Mouse (Mus musculus) 416B (cell line): ENCODE measurements around the gene Mgat5.
A peak's percentile ranks its signal among the peaks of the same experiment; 100 is the strongest.

Experiments used
- DNase-seq: peaks from one replicate; pipeline ENCODE4 v3.0.0; 2011; ENCODE audit warnings: low read depth

The Mgat5 gene

DNA sequence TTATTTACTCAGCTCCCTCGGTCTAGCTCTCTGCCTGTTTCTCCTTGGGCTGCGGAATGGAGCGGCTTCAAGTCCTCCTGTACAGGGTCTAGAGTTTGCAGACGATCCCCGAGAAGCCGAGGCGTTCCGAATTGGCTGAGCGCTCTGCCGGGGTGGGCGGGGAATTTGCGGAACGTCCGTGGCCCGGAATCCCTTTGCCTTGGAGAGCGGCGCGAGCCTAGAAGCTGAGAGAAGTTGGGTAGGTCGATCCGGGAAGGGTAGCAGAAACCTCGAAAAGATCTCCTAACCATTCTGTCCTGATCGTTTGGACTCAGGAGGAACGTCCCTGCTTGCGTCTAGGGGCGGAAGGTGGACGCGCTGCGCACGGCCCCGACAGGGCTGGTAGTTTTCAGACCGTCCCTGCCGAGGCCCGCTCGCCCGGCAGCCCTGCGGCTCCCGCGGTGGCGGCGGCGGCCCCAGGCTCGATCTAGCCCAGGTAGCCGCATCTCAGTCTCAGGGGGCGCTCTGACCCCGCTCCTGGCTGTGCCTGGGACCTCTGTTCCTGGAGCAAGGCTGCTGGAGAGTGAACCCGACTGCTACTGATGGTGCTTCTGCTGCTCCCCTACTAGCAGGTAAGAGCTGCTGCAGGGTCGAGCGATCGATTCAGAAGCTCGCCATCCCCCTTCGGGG, at the start of gene Mgat5:
Gene Mgat5, plus strand, starts transcription at position 199 of the 669 bp plus-strand sequence.
- peak; percentile 93 for DNase-seq

DNA sequence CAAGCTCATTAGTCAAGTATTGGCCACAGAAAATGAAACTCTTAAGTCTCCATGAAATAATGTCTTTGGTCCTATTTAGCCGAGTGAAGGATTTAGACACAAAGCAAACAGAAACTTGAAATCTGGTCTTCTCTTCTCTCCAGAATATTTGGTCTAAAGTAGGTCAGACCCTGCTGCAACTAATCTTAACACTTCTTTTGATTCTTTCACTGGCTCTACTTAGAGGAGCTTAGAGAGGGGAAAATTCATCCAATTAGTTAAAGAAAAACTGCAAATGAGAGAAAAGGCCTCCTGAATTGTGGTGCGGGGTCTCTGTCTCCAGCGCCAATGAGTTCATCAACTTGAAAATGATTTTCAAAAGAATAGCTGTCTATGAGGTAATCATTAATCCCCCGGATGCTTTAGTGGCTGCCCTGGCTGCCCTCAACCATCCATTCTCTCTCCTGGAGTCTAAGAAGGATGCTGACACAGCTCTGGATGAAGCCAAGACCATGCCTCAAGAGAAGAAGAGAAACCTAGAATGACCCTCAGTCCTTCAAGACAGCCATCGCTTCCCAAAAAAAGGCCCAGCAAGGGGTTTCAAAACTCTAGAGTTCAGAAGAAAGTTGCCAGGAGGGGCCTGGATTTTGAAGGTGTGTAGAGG, 44.6 kb upstream of the Mgat5 start:
- DNase-seq, result no peak

DNA sequence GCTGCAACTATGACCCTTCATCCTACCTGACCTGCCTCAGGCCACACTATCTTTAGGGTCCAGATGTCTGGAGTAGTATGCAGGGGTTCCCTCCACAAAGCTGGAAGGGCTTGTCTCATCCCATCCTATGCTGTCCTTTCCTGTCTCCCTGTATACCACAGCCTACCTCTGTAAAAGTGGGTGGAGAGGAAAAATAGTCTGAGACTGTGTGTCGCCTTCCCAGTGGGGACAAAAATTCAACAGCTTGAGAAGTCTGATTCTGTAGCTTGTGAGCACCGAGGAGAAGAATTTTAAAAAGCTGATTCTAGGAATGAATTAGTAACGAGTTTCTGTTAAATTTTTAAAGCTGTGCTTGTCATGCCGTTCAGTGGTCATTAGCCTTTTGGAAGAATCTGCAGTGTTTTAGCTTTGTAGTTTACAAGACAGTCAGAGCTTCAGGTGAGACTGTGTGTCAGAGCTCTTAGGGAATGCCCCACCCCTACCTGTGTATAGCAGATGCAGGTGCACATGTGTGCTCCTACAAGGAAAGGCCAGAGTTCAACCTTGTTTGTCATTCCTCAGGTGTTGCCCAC, 40.1 kb upstream of the Mgat5 start:
- DNase-seq, result no peak

DNA sequence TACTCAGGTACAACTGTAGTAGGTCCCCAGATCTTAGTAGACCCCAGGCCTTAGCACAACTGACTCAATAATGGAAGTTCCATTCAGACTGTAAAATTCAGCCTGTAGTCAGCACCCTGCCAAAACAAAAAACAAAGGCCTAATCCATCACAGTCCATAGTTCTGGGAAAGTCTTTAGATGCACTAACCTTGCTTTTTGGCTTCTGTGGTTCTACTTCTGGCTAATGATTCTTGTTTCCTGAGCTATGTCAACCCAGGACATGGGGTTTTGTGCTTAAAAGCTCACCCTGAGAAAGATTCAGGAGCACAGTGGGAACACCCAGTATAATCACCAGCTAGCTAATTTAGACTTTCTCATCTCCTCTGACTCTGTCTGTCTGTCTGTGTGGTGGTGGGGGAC, 38.3 kb upstream of the Mgat5 start:
- DNase-seq, result no peak

DNA sequence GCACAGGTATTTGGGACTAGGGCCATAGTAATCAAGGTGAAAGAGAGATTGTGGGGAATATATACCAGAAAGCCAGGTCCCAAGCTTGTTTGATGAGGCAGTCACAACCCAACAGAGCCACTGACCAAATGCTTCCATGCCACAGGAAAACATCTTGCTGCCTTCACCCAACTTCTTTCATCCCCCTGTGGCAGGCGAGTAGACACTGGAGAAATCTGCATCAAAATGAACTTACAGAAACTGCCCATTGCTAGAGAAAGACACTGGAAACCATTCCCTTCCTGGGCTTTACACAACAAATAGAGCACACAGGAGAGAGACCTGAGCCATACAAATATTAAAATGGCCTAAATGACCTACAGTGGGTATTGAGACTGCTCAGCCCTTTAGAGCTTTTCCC, 37.2 kb upstream of the Mgat5 start:
- DNase-seq, result no peak

DNA sequence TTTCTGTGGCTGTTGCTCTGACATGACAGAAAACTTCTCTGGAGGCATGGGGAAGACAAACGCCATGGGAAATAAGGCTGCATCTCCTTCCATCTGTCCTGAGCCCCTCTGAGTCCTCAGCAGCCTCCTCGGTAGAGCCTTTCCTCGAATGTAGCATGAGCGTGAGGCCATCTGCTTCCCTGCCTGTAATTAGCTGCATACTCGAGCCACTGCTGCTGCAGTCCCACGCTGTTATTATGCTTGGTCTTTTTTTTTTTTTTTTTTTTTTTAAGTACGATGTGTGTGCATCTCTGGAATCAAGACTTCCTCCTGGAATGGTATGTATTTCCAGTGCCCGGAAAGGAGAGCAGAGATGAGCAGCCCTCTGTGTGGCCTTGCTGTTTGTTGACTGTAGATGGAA, 36.6 kb upstream of the Mgat5 start:
- DNase-seq, result no peak

DNA sequence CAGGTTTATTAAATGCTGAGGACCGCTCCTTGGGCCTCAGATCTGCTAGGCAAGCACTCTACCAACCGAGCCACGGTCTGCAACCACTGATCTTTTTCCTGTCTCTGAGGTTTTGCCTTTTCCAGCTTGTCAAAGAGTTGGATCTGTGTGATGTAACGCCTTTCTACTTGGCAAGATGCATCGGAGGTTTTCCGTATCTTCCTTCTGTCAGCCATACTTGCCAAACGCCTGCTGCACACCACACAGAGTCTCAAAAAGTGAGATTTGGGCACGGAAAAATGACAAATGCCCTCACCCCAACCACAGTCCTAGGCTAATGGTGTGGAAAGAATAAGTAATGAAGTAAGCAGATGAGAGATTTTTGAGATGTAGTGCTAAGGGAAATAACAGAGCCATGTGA, 35.3 kb upstream of the Mgat5 start:
- DNase-seq, result no peak

DNA sequence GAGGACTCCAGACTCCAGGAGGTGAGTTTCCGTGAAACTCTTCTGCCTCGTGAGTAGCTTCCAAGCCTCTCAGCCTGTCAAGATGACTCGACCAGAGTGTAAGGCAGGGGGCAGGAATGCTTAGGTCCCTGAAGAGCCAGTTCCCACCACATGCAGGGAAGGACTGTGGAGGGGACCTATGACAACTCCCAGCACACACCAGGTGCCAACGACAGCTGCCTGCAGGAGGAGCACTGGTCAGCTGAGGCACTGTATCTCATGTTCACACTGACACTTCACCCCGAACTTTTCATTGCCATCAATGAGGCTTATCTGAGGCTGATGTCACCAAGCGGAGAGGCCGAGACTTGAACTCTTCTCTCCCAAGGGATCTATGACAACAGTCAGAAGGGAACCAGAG, 33.5 kb upstream of the Mgat5 start:
- DNase-seq, result no peak

DNA sequence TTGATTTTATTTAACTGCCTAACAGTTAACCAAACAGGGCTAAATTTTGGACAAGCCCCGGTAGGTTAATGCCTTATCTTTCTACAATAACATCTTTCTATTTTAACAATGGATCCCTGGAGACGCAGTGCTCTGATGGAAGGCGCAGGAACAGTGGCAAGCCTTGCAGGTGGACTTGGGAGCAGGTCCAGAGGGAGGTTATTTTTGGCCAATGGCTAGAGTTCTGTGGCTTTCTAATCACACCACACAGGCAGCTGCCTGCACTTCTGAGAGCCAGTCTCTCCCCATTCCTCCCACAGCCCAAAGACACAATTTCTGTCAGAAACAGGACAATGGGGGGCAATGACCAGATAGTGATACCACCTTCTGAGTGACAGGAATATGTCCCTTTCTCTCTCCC, 31.4 kb upstream of the Mgat5 start:
- DNase-seq, result no peak

DNA sequence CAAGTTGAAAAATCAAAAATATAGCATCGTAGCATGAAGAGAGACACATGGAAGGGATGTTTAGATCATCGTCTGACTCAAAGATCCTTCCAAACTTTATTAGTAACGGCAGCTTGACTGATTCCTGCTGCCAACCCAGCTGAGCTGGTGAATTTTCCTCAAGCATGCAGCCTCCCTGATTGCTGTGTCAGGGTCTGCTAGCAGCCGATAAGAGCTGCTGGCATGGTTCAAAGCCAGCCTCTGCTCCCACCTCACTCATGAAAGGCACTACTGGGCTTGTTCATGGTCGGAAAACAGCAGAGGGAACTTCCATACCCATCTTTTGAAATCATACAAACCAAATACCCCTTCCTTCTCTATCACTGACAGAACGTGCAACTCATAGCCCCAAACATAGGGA, 12.4 kb upstream of the Mgat5 start:
- DNase-seq, result no peak

DNA sequence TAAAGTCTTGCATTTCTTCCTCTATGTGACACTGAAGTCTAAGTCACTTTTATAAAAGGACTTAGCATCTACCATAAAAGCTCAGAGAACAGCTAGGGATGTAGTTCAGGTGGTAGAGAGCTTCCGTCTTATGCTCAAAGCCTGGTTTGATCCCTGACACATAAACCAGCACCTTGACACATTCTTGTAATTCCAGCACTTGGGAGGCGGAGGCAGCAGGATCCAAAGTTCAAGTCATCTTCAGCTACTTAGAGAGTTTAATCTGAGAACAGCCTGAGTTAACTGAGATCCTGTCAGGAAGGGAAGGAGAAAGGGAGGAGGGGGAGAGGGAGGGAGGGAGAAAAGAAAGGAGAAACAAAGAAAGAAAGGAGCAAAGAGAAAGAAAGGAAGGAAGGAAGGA, 5.6 kb upstream of the Mgat5 start:
- DNase-seq, result no peak

DNA sequence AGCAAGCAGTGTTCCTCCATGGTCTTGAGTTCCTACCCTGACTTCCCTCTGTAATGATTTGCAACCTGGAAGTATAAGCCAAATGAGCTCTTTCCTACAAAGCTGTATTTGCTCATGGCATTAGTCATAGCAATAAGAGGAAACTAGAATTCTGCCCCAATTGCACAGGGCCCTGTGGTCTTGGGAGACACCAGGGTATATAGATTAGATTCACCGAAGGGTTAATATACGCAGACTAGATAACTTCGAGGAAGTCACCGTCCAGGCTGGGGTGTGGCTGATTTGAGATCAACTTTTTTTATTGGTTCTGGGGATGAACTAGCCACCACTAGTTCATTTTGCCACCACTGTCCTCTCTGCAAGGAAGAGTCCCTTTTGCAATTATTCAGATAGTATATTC, 2.5 kb upstream of the Mgat5 start:
- DNase-seq, result peak; percentile 56

DNA sequence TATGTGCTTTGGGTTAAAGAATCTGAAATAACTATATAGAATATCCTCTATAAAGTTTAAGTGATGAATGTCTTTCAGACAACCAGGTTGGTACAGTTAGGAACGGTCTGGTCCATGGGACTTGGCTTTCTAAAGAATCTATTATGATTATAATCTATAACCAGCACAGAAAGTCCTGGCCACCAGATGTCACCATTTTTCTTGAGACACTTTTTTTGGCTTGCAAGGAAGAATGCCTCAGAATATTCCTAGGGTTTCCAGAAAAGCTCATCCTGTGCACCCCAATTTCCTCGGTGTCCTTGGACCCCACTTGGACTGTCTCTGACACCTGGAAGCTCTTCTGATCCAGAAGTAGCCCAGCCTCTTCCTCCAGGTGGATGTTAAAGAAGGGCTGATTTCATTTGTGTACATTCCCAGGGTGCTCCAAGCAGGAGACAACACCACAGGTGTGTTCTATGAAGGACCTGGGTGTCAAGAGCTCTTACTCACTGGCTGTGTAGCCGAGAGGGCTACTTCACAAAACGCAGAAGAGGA, 1.5 kb upstream of the Mgat5 start:
- DNase-seq, result peak; percentile 70

DNA sequence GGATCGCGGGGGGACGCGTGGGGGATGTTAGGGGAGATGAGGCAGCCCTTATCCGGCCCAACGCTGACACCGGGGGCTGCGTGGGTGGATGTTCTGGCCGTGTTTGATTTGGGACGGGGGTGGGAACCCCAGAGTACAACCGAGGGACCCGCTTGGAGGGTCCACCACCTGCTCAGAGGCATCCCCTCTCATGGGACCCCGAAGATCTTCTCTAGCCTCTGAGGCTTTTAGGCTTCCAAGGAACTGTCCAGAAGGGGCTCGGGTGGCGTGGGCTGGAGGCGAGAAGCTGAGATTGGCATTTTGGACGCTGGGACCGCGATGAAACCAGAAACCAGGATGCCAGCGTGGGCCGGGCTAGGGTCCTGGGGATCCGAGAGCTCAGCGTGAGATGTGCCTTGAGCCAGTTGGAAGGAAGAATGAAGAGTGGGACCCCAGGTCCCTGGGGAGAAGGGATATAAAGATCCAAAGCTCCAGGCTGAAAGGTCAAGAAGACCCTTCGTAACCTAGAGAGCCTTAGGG, 745 bp downstream of the Mgat5 start:
- DNase-seq, result no peak

DNA sequence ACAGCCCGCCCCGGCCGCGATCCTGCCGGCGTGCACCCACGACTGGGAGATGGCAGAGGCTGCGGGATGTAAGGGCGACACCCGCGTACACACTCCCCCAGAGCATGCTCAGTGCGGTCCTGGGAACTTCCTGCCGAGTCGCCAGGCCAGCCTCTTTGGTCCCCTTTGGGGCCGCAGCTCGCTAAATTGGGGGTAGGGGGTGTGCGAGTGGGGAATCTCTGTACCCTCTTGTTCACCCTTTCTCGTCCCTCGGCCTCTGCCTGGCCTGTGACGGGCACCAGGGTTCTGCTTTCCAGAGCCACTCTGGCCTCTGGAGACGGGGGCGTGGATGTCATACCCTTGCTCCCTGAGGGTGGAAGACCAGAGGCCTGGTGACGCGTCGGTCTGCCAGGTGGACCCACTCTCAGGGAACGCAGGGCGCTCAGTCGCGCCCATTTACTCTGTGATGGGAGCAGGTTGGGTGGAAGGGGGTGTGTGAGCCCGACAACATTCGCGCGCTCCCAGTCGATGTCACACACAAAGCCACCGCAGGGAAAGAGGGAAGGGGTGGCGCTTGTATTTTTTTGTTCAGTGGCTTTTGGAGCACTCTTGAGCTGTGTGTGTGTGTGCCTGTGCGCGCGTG, 1.3 kb downstream of the Mgat5 start:
- DNase-seq, result peak; percentile 62

DNA sequence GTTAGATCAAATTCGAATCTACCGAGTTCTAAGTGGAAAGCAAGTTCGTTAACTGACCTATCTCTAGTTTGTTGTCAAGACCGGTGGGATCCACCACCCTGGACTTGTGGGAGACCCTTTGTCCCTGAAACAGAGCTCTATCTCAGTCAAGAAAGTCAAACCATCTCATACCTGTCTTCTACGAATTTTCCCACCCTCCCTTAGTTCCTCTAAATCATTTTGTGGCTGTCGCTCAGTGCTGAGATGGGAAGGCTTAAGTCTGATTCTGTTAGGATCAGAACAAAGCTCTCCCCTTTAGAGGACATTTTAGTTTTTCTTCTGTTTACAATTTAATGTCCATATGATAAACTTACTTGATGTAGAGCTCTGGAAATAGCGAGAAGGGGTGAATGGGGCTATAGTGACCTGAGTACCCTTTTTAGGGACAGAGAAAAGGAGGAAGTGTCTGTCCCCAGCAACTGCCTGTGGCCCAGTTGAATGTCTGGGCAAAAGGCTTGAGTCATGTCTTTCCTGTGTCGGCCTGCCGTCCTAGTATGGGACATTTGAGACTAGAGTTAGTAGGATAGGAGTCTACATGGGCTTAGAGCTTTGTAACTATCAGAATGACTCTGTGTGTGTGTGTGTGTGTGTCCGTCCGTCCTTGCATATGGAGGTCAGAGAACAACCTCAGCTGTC, 2.2 kb downstream of the Mgat5 start:
- peak; percentile 84 for DNase-seq

DNA sequence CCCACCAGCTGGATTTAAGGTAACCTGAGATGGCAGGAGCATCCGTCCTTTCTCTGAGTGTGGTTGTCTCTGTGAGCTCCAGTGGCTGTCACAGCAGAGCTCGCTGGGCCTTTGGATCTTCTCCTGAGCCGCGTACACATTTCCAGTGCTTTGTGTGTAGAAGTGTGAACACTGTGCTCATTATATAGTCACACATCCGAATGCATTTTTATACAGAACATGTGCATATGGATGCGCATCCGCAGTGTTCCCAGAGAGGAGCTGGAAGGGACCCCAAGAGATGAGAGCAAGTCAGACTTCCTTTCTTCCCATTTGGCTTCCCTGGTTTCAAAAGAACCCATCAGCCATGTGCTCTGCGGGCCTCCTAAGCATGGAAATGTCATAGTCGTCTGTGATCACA, 3.4 kb downstream of the Mgat5 start:
- no peak for DNase-seq

DNA sequence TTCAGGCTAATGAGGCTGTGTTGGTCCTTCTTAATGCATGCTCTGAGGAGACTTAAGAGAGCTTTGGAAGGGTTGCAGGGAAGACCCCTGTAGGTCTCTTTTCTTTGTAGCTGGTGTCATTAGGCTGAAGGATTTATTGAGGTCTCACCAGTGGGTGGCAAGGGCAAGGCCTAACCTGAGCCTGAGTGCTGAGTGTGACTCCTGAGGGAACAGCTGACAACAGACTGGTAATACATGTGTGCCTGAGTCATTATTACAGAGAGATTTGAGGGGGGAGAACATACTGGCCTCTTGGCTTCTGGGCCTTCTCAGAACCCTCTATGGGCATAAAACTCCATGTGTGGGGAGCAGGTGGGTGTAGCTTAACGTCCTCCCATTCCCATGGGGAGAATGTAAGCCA, 8.0 kb downstream of the Mgat5 start:
- no peak for DNase-seq

DNA sequence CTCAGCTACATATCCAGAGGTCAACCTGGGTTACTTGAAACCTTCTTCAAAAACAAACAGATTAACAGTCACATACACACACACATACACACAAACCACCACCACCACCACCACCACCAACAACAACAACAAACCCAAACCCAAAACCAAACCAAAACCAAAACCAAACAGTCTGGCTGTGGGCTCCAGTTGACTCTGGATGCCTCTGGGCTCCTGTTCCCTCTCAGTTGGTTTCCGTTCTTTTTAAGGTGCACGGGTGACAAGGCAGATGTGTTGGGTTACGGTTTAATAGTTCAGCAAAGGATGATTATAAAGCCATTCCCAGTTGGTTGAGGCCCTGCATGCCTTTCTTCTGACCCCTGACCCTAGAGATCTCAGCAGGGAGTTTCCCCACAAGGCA, 8.6 kb downstream of the Mgat5 start:
- no peak for DNase-seq

DNA sequence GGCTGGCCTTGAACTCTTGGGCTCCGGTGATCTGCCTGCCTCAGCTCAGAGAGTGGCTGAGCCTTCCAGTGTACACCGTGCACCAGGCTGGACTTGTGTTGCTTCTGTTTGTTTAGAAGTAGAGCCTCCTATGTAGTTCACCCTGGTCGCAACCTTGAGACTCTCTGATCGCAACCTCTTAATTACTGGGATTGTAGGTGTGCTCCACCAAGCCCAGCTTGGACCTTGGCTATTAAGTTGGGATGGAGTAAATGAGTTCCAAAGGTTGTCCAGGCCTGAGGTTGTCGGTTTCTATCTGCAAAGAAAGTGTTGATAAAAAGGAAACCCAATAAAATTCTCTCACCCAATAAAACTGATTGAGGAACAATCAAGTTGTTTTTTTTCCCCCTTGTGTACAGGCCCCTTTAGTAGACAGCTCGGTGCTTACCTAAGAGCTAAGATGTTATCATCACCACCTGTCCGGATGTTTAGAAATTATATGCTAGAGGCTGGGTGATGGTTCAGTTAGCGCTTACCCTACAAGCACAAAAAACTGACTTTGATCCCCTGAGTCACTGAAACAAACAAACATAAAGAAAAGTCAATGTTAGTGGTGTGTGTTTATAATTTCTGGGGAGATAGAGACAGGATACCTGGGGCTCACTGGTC, 9.9 kb downstream of the Mgat5 start:
- no peak for DNase-seq

DNA sequence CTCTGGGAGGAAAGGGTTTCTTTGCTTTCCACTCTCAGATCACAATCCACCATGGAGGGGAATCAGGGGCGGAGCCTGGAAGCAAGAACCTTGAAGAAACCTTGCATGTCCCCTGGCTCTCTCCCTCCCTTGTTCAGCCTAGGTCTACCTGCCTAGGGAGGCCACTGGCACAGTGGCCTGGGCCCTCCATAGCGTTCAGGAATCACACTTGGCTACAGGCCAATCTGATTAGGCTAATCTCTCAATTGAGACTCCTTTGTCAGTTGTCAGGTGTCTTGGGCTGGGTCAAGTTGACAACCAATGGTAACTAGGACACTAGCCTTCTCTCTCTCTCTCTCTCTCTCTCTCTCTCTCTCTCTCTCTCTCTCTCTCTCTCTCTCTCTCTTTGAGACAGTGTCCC, 12.2 kb downstream of the Mgat5 start:
- peak; percentile 41 for DNase-seq

DNA sequence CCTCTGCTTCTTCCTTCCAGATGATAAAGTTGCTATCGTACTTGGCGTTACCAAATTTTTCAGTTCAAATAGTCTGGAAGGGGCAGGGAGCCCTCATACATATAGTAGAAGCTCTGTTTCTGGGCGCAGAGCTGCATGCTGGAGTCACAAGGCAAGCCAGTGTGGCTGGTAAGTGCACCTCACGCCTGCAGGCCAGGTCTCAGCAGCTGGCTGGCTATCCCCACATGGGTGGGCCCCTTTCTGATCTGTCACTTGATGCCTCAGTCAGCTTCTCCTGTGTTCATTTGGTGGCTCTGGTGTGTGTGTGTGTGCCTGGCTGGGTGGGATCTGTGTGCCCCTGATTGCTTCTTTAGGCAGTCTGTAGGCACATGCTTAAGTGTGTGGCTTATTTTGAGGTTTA, 12.8 kb downstream of the Mgat5 start:
- no peak for DNase-seq
